Mouse (Mus musculus): Measurements from ENCODE around the gene Hjurp.

The Hjurp gene

DNA sequence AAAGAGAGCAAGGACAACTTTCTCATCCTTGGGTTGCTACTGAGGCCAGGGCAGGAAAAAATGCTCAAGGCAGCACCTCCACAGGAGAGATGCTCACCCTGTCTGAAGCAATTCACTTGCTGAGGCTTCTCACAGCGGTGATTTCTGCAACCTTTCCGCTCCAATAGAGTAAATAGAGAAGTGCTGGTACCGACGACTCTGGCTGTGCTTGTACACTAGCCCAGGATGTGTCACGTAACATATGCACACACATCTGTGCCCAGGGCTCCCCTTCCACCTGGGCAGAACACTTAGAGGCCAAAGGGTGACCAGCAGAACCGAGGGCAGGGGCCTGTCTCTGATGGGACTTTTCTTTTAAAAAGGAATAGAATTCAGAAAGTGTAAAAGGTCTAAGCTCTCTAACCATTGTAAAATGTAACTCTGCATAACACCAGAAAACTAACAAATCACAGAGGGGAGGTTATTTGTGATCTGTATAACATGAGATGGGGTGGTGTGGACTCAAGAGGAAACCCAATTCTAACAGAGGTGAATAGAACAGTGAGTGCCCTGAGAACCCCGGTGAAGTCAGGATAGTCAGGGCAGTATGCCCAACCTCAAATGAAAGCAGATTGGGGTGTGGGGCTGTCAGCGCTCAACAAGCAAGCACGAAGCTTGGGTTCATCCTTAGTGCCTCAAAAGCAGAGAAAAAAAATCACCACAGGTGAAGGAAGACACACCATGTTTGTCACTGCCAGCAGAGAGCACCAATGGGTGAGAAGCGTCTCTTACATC is 16.6 kb downstream of the Hjurp start:
- DNase-seq (ENCODE audit: inconsistent ontology term), result no peak

GRCm38 (mm10) chr1:88260114-88260513 is 17.3 kb downstream of the Hjurp start:
- no peak for DNase-seq (ENCODE audit: inconsistent ontology term)

GRCm38 (mm10) chr1:88259643-88260024 is 17.8 kb downstream of the Hjurp start:
- DNase-seq (ENCODE audit: inconsistent ontology term), result no peak

DNA sequence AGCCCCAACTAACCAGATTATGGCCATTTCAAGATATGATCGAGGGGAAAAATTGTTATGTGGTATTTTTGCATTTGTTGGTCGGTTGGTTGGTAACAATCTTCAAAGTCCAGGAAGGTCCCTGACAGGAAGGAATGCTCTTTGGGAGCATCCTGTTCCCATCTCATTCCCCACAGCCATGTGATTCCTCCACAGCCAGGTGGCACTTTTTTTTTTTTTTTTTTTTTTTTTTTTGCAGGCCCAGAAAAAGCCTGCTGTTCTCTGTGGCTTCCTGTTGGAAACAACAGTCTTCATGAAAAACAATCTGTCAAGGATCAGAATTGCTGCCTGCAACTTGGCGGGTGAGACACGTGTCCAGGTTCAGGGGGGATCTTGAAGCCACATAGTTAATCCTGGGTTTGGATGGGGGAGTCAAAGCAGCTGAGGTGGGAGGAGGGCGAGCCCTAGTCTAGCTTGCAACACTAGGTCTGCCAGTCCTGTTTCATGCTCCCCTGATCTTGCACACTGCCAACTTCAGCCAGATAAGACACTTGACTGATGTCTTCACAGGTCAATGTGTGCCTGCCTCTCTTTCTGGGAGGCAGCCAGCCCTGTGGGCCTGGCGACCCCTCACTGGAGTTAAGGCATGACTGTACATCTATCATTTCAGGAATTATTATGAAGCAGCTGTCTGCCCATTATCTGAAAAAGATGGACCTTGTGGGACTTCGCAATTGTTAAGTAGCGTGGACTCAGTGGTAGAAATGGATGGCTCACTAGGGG is 18.4 kb downstream of the Hjurp start:
- no peak for DNase-seq (ENCODE audit: inconsistent ontology term)

DNA sequence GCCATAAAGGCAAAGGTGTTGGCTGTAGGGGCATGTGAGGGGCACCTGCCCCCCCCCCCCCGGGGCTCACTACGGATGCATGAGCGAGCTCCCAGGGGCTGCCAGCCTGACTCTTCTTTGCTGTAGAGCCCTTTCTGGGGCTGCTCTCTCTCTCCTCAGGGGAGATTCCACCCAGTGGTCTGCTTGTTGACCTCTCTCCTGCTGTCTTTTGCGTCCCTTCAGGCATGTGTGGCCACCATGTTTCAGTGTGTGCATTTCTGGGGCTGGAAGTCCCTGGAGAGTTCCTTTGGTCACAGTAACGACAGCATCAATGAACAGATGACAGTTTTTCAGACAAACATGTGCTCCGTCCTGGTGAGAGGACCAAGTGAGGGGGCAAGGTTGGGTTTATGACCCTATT is 19.1 kb downstream of the Hjurp start:
- no peak for DNase-seq (ENCODE audit: inconsistent ontology term)

GRCm38 (mm10) chr1:88257681-88258080 is 19.8 kb downstream of the Hjurp start:
- DNase-seq (ENCODE audit: inconsistent ontology term), result no peak

GRCm38 (mm10) chr1:88256886-88257663 is 20.4 kb downstream of the Hjurp start:
- DNase-seq (ENCODE audit: inconsistent ontology term), result no peak

GRCm38 (mm10) chr1:88255989-88256754 is 21.3 kb downstream of the Hjurp start:
- no peak for DNase-seq (ENCODE audit: inconsistent ontology term)

DNA sequence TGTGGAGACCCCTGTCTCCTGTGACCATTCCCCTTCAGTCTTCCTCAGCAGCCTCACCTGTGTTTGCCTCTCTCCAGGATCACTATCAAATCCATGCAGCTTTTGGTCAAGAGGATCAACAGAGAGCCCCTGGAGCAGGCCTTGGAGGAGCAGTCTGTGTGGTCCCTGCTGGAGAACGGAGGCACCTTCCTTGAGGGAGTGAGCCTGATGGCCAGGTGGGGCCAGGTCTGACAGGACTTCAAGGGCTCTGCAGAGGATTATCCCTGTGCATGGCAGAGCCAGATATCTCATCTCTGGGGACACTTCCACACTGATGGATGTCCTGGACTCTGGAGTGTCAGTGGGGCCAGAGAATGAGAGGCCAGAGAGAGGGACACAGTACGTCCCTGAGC is 22.0 kb downstream of the Hjurp start:
- DNase-seq (ENCODE audit: inconsistent ontology term), result no peak

DNA sequence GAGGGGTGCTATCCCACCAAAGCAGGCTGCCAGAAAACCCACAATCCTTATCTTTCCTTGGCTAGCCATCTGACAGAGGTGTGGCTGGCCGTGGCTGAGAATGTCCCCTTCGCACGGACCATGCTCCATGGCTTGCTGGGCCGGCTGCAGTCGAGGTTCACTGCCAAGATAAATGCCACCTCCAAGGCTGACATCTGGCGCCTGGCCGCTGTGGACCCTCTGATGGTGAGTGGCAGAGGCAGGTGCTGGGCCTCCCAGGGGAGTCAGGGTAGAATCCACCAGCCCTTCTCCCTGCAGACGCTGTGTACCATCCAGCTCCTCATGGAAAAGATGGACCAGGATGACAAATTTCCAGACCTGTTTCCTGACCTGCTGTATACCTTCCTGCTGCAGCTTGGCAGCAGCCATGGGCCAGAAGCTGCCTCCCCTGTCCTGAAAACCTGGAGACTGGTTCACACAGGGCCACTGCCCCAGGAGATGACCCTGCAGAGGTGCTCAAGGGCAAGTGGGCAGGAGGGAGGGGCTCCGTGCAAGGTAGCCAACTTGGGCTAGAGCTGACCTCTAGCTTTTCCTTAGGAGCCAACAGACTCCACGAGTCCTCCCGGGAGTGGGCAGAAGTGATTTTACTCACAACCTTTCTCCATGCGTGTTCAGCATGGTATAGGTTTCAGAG is 22.5 kb downstream of the Hjurp start:
- no peak for DNase-seq (ENCODE audit: inconsistent ontology term)

GRCm38 (mm10) chr1:88253540-88253939 is 23.9 kb downstream of the Hjurp start:
- peak; percentile 73 for DNase-seq (ENCODE audit: inconsistent ontology term)

- DNase-seq (ENCODE audit: inconsistent ontology term), result no peak
These were observed 24.3 kb downstream of the Hjurp start for GRCm38 (mm10) chr1:88253106-88253505.

DNA sequence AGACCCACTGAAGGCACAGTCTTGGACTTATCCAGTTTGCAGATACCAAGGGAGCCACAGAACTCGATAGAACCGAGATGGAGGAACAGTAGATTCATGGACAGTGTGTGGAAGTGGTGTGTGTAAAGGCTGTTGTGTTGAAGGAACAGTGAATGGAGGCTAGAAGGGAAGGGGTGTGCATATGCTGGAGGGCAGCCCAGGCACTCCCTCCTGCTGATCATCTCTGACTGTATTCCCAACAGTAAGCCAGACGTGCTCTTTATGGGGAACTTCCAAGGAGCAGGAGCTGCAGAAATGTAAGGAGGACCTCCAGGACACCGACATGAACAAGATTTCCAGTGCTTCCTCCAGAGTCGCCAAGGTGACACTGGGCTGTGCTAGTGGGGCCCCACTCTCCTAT is 27.4 kb downstream of the Hjurp start:
- no peak for DNase-seq (ENCODE audit: inconsistent ontology term)

DNA sequence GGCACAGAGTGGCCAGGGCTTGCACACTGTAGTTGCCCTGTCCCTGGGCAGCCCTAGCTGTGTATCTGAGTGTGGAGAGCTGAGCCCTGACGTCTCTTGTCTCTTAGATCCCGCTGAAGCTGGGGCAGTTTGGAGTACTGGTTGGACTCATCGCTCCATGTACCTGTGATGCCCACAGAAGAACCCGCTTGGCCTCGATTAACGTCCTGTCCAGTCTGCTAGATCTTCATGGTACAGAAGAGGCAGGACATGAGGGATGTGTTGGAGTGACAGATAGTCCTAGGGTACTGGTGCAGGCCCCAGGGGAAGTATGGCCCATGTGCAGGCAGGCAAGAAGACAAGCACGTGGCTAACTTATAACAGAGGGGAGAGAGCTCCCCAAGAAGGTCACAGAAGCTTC is 27.8 kb downstream of the Hjurp start:
- DNase-seq (ENCODE audit: inconsistent ontology term), result no peak

DNA sequence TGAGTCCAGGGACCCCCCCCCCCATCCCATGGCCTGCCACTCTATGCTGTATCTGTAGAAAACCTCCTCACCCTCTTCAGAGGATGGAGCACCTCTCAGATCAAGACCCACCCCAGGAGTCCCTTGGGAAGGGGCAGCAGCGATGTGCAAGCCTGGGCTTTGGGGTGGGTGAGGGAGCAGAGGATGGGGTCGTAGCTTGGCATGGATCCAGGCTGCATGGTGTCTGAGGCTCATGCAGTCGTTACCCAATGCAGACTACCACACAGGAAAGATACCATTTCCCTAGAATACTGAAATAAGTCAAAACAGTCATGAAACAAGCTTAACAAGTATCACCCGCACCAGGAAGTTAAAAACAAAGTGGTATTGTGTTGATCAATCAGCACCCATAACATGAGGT is 28.8 kb downstream of the Hjurp start:
- no peak for DNase-seq (ENCODE audit: inconsistent ontology term)

DNA sequence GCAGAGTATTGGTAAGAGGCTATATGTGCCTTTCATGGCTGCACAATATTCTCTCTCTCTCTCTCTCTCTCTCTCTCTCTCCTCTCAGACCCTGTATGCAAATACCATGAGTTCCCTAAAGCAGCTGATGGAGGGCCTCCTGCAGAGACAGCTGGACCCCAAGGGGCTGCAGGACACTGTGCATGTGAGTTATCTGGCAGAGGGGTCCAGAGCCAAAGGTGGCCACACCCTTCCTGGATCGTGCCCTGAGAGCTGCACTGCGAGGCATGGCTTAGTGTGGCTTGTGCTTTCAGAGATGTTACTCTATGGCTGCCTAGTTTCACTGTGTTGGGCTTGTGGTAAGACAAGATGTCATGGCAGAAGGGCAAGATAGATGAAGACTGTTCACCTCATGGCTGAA is 29.8 kb downstream of the Hjurp start:
- no peak for DNase-seq (ENCODE audit: inconsistent ontology term)

DNA sequence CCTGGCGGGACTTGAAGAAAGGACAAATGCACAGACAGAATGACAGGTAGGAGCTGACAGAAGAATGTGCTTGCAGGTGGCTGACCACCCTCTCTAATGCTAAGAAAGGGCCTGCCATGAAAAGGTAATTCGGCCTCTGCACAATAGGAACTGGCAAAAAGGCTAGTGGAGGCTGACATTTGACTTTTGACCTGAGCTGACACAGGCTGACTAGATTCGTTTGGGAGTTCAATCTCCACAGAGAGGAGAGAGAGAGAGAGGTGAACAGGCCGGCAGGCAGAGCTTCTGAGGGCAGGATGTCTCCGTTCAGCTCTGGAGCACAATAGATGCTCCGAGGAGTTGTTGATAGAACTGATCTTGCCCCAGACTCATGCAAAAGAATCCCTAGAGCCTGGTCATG is 31.0 kb downstream of the Hjurp start:
- DNase-seq (ENCODE audit: inconsistent ontology term), result no peak

DNA sequence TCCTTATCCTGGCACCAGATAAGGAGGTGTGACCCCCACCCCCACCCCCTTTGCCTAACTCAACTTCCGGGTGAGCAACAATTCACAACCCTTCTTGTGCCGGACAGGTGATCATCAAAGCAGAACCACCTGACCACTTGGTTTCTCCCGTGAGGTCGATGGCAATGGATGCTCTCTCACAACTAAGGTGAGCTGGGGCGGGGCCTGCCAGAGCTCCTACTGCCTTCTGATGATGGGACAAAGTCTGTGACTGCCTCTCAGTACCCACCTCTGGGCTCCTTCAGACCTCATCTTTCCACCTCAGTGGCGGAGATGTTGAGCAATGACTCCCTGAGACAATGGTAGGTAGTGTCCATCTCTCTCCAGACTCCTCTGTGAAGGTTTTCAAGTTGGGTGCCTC is 31.6 kb downstream of the Hjurp start:
- DNase-seq (ENCODE audit: inconsistent ontology term), result no peak

DNA sequence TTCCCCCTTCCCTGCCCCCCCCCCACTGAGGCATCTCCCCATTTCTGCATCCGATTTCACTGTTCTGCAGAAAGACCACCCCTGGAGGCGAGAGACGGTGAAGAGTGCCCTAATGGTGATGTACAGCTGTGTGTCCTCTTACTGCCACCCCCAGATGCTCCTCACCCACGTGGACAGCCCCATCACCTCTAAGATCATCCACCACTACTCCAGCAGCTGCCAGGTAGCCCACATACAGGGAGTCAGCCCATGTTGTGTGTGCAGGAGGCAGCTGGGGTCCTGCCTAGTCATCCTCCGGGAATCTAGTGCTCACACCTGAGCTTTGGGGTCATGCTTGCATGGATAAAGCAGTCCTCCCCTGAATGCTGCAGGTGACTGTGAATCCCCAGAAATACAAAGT is 33.6 kb downstream of the Hjurp start:
- no peak for DNase-seq (ENCODE audit: inconsistent ontology term)

DNA sequence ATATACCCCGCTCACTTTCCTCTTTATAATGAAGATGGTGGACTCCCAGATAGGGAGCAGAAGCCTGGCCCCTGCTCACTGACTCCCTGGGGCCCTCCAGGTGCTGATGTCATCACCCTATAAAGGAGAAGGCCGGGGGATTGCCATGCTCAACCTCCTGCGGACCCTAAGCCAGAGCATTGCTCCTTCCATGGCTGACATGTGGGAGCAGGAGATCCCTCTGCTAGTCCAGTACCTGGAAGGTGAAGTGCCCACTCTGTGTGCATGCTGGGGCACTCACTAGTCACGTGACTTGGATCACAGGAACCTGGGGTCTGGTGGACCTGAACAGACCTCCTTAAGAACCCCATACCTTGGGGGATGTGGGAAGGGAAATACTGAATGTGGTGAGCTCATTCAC is 36.9 kb downstream of the Hjurp start:
- no peak for DNase-seq (ENCODE audit: inconsistent ontology term)

DNA sequence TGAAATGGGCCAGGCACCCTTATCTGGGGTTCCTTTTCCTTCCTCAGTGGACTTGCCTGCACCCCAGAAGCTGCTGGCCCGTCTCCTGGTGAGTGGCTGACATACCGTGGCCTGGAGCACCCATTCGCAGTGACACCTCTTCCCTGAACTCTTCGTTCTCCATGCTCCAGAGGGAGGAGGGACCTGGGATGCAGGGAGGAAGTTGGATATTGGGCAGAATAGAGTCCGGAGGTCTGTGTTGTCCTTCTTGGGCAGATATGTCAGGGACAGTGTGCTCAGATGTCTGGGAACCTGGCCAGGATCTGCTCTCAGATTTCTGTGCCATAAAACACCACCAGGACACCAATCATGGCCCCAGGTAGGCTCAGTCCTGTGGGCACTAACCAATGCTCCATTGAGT is 37.4 kb downstream of the Hjurp start:
- DNase-seq (ENCODE audit: inconsistent ontology term), result no peak
